Mouse (Mus musculus) stomach, embryonic 16.5 days (tissue): ENCODE data around the gene Disc1. TPM values are rescaled to one million over a fixed set of nuclear protein-coding genes. Genes with fewer than 3 reads are reported as not detected.

Source experiments
- ATAC-seq: fragments of 200-750 bp; cut with Nextera tagmentation; 2 replicates; pipeline ENCODE4 v1.8.0; 2017; ENCODE audit warnings: moderate number of reproducible peaks, moderate TSS enrichment; ENCODE audit not compliant: insufficient read depth, low FRiP score
- H3K27ac ChIP-seq: fragments of 300-500 bp; sonication (generic); 2 replicates; pipeline ENCODE4 v1.5.1; 2014; ENCODE audit warnings: low read length
- H3K27me3 ChIP-seq: fragments of 300-500 bp; sonication (generic); 2 replicates; pipeline ENCODE4 v1.6.1; 2014; ENCODE audit warnings: low read length, control low read depth, mixed read lengths; ENCODE audit not compliant: control insufficient read depth, insufficient read depth
- H3K36me3 ChIP-seq: fragments of 300-500 bp; sonication (generic); 2 replicates; pipeline ENCODE4 v1.6.1; 2014; ENCODE audit warnings: low read length; ENCODE audit not compliant: control insufficient read depth, insufficient read depth
- H3K4me1 ChIP-seq: fragments of 300-500 bp; sonication (generic); 2 replicates; pipeline ENCODE4 v1.6.1; 2014; ENCODE audit warnings: low read length, control low read depth, mixed read lengths; ENCODE audit not compliant: control insufficient read depth, insufficient read depth
- H3K4me2 ChIP-seq: fragments of 300-500 bp; sonication (generic); 2 replicates; pipeline ENCODE4 v1.6.1; 2014; ENCODE audit warnings: low read depth, low read length, mixed read lengths
- H3K4me3 ChIP-seq: fragments of 300-500 bp; sonication (generic); replicated peaks from 2 replicates; pipeline ENCODE4 v1.5.1; 2014; ENCODE audit warnings: mild to moderate bottlenecking, low read length
- H3K9ac ChIP-seq: fragments of 300-500 bp; sonication (generic); 2 replicates; pipeline ENCODE4 v1.6.1; 2014; ENCODE audit warnings: low read length
- H3K9me3 ChIP-seq: fragments of 300-500 bp; sonication (generic); replicated peaks from 2 replicates; pipeline ENCODE4 v1.6.1; 2016; ENCODE audit warnings: low read length, control low read depth; ENCODE audit not compliant: control insufficient read depth
- WGBS: fragments of 180-500 bp; shearing (Covaris S2); extraction: QIAGEN DNeasy Blood & Tissue Kit; methylation state at CpG from one replicate; pipeline ENCODE4 v1.1.7; 2014; 5-methylcytosine and 5-hydroxymethylcytosine counted together
- polyA plus RNA-seq: library from polyadenylated mRNA; unstranded; fragments of >200 nt; fragmentation: Nextera tagmentation; extraction: Ambion mirVana; gene quantifications from 2 replicates; pipeline ENCODE4 v1.2.1, GENCODE M21; 2015

The Disc1 gene
- polyA plus RNA-seq, 1 experiment from 2014 or later, result 1.5 TPM

- Histone ChIP-seq H3K9ac (no peak overlapping the region), H3K4me1 (no peaks in the 10 kb centered on the region), H3K27ac (no peak overlapping the region), H3K4me3 (no peak overlapping the region), H3K36me3 (no peaks in the 10 kb centered on the region), H3K4me2 (no peak overlapping the region), H3K27me3 (no peaks in the 10 kb centered on the region), H3K9me3 (no peaks in the 10 kb centered on the region)
- no peak for ATAC-seq
- WGBS, result 74% methylated on average over 9 of the region's 9 CpGs
Observed at GRCm38 (mm10) chr8:125203016-125203415, 149.0 kb downstream of the Disc1 start.

GRCm38 (mm10) chr8:125205556-125205955 lies 151.6 kb downstream of the Disc1 start:
- no peak overlapping the region for H3K9ac ChIP-seq
- H3K36me3 ChIP-seq, result no peaks in the 10 kb centered on the region
- H3K4me1 ChIP-seq, result no peaks in the 10 kb centered on the region
- no peaks in the 10 kb centered on the region for H3K9me3 ChIP-seq
- no peak overlapping the region for H3K27ac ChIP-seq
- H3K4me2 ChIP-seq, result no peak overlapping the region
- no peaks in the 10 kb centered on the region for H3K27me3 ChIP-seq
- WGBS, result 92% methylated on average over 4 of the region's 4 CpGs
- no peak overlapping the region for H3K4me3 ChIP-seq
- no peak for ATAC-seq

GRCm38 (mm10) chr8:125206391-125206790 lies 152.4 kb downstream of the Disc1 start:
- Histone ChIP-seq H3K9ac (no peak overlapping the region), H3K9me3 (no peaks in the 10 kb centered on the region), H3K4me2 (no peak overlapping the region), H3K36me3 (no peaks in the 10 kb centered on the region), H3K4me1 (no peaks in the 10 kb centered on the region), H3K27ac (no peak overlapping the region), H3K27me3 (no peaks in the 10 kb centered on the region), H3K4me3 (no peak overlapping the region)
- no peak for ATAC-seq
- WGBS, result 72% methylated on average over 8 of the region's 8 CpGs

- no peak overlapping the region for H3K9ac ChIP-seq
- H3K27ac ChIP-seq, result no peak overlapping the region
- no peak overlapping the region for H3K4me3 ChIP-seq
- no peaks in the 10 kb centered on the region for H3K9me3 ChIP-seq
- WGBS, result 70% methylated on average over 3 of the region's 3 CpGs
- no peak for ATAC-seq
- no peaks in the 10 kb centered on the region for H3K36me3 ChIP-seq
- no peak overlapping the region for H3K4me2 ChIP-seq
- no peaks in the 10 kb centered on the region for H3K27me3 ChIP-seq
- no peaks in the 10 kb centered on the region for H3K4me1 ChIP-seq
Observed at GRCm38 (mm10) chr8:125206962-125207361, 153.0 kb downstream of the Disc1 start.

GRCm38 (mm10) chr8:125212619-125213167 lies 158.7 kb downstream of the Disc1 start:
- H3K36me3 ChIP-seq, result no peaks in the 10 kb centered on the region
- WGBS, result 56% methylated on average over 13 of the region's 13 CpGs
- no peak overlapping the region for H3K9ac ChIP-seq
- H3K27ac ChIP-seq, result no peak overlapping the region
- H3K9me3 ChIP-seq, result no peaks in the 10 kb centered on the region
- H3K27me3 ChIP-seq, result no peaks in the 10 kb centered on the region
- ATAC-seq, result no peak
- H3K4me2 ChIP-seq, result no peak overlapping the region
- H3K4me1 ChIP-seq, result no peaks in the 10 kb centered on the region
- H3K4me3 ChIP-seq, result no peak overlapping the region

- no peaks in the 10 kb centered on the region for H3K27me3 ChIP-seq
- H3K4me3 ChIP-seq, result no peak overlapping the region
- no peaks in the 10 kb centered on the region for H3K36me3 ChIP-seq
- WGBS, result 40% methylated on average over 12 of the region's 12 CpGs
- H3K9ac ChIP-seq, result no peak overlapping the region; the same call in 1 of the 2 replicates
- no peak overlapping the region for H3K4me2 ChIP-seq
- no peak overlapping the region for H3K27ac ChIP-seq
- no peak for ATAC-seq
- no peaks in the 10 kb centered on the region for H3K9me3 ChIP-seq
- peaks cover 2% of the 10 kb centered on the region for H3K4me1 ChIP-seq
Observed at GRCm38 (mm10) chr8:125217902-125218581, 164.0 kb downstream of the Disc1 start.

- 55% methylated on average over 4 of the region's 4 CpGs for WGBS
- Histone ChIP-seq H3K9ac (no peak overlapping the region), H3K4me1 (peaks cover 8% of the 10 kb centered on the region), H3K36me3 (no peaks in the 10 kb centered on the region), H3K27me3 (no peaks in the 10 kb centered on the region), H3K4me2 (no peak overlapping the region), H3K27ac (no peak overlapping the region), H3K4me3 (no peak overlapping the region), H3K9me3 (no peaks in the 10 kb centered on the region)
- no peak for ATAC-seq
Observed at GRCm38 (mm10) chr8:125218669-125219068, 164.7 kb downstream of the Disc1 start.

GRCm38 (mm10) chr8:125220608-125221007 lies 166.6 kb downstream of the Disc1 start:
- WGBS, result 64% methylated on average over 5 of the region's 5 CpGs
- H3K4me3 ChIP-seq, result no peak overlapping the region
- no peaks in the 10 kb centered on the region for H3K27me3 ChIP-seq
- no peak overlapping the region for H3K9ac ChIP-seq
- no peaks in the 10 kb centered on the region for H3K36me3 ChIP-seq
- no peak for ATAC-seq
- H3K4me2 ChIP-seq, result no peak overlapping the region
- H3K4me1 ChIP-seq, result peaks cover 10% of the 10 kb centered on the region
- H3K27ac ChIP-seq, result no peak overlapping the region
- no peaks in the 10 kb centered on the region for H3K9me3 ChIP-seq

GRCm38 (mm10) chr8:125221062-125221461 lies 167.1 kb downstream of the Disc1 start:
- no peaks in the 10 kb centered on the region for H3K9me3 ChIP-seq
- H3K4me3 ChIP-seq, result no peak overlapping the region
- H3K4me2 ChIP-seq, result no peak overlapping the region
- peaks cover 10% of the 10 kb centered on the region for H3K4me1 ChIP-seq
- H3K9ac ChIP-seq, result no peak overlapping the region
- no peak for ATAC-seq
- no peaks in the 10 kb centered on the region for H3K36me3 ChIP-seq
- H3K27ac ChIP-seq, result no peak overlapping the region
- 71% methylated on average over 4 of the region's 4 CpGs for WGBS
- H3K27me3 ChIP-seq, result no peaks in the 10 kb centered on the region
